Mouse (Mus musculus) bone marrow, adult 2 months (tissue): ENCODE results near the gene Tas1r1.

ENCODE experiments used
- CTCF ChIP-seq: fragments of 200-500 bp; IDR thresholded peaks from 2 replicates; pipeline ENCODE4 v1.5.1; 2011; ENCODE audit warnings: low read length, control low read depth; ENCODE audit not compliant: control insufficient read depth, insufficient read depth
- POLR2A ChIP-seq: fragments of 200-500 bp; IDR thresholded peaks from 2 replicates; pipeline ENCODE4 v1.6.1; 2011; ENCODE audit warnings: low read depth, mild to moderate bottlenecking, control low read depth, low read length, borderline replicate concordance; ENCODE audit not compliant: control insufficient read depth

DNA sequence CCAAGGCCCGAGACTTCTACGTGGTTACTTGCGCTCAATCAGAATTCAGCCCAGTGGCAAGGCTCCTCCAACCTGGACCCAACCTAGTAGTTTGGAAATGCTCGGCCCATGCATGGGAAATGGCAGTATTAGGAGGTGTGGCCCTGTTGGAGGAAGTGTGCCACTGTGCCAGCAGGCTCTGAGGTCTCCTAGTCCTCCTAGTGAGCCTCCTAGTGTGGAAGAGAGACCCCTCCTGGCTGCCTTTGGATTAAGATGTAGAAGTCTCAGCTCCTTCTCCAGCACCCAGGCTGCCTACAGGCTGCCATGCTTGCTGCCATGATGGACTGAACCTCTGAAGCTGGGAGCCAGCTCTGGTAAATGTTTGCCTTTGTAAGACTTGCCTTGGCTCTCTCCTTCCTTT is 8.4 kb downstream of the Tas1r1 start:
- TF ChIP-seq CTCF (no peak), POLR2A (no peak)
